Mouse (Mus musculus): Measurements from ENCODE around the gene Ssh3.

GRCm38 (mm10) chr19:4280425-4280824, 11.4 kb upstream of the Ssh3 start:
- TF ChIP-seq GATA1 (IDR thresholded peaks at IDR 0.05; ENCODE audit: low read length) = no peak
- TF ChIP-seq TAL1 (IDR thresholded peaks at IDR 0.05; ENCODE audit: low read length) = no peak
